Mouse (Mus musculus) lung, postnatal 0 days (tissue): ENCODE measurements around the gene Scyl2.

ENCODE experiments used
- CTCF ChIP-seq: IDR thresholded peaks from 2 replicates; pipeline ENCODE4 v1.5.1; 2016; ENCODE audit warnings: antibody characterized with exemption, mild to moderate bottlenecking
- EP300 ChIP-seq: IDR thresholded peaks from 2 replicates; pipeline ENCODE4 v1.6.1; 2016; ENCODE audit warnings: antibody characterized with exemption, mild to moderate bottlenecking, control low read depth

DNA sequence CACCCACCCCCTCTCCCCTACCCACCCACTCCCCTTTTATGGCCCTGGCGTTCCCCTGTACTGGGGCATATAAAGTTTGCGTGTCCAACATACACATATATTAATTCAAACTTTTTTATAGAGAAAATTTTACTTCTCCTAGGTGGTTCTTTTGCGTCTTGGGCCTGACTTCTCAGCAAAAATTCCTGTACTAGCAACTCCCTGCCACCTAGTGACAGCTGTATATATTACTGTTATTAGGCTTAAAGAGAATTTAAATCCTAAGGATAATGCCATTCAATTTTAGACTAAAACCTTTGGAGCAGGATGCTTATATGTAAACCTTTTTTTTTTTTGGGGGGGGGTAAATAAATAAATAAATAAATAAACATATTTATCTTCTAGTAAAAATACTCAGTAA lies 21.3 kb upstream of the Scyl2 start:
- TF ChIP-seq EP300 (no peak), CTCF (peak; percentile 15; the same call in 1 of the 2 replicates)
